Mouse (Mus musculus): Measurements from ENCODE around the gene Ptprq. TPM values are rescaled to one million over a fixed set of nuclear protein-coding genes. Genes with fewer than 3 reads are reported as not detected.

Ptprq gene
- polyA plus RNA-seq (2016; fragmentation: Nextera tagmentation; extraction: Ambion mirVana): 0.09 and 0.14 TPM in 2 replicates

- no peaks in the 10 kb centered on the region for H3K9me3 ChIP-seq (replicated peaks)
- H3K27me3 ChIP-seq: no peaks in the 10 kb centered on the region
- H3K4me2 ChIP-seq (replicated peaks): no peak within 1 kb of the TSS
- no peak for ATAC-seq (ENCODE audit: low FRiP score)
- no peaks in the 10 kb centered on the region for H3K36me3 ChIP-seq
- 48% methylated on average over 1 of the region's 1 CpGs for WGBS
- H3K27ac ChIP-seq: no peak within 1 kb of the TSS
- no peak within 1 kb of the TSS for H3K4me3 ChIP-seq
- H3K4me1 ChIP-seq: no peaks in the 10 kb centered on the region
- H3K9ac ChIP-seq: no peak within 1 kb of the TSS
Measured at GRCm38 (mm10) chr10:107719806-107720205, at the start of gene Ptprq. Gene Ptprq, minus strand, starts transcription at chr10:107720051.

- H3K27me3 ChIP-seq: no peaks in the 10 kb centered on the region
- WGBS: 52% methylated on average over 1 of the region's 1 CpGs
- no peak for ATAC-seq (ENCODE audit: low FRiP score)
- H3K4me1 ChIP-seq: no peaks in the 10 kb centered on the region
- no peaks in the 10 kb centered on the region for H3K9me3 ChIP-seq (replicated peaks)
- no peaks in the 10 kb centered on the region for H3K36me3 ChIP-seq
- no peak overlapping the region for H3K4me3 ChIP-seq
- H3K9ac ChIP-seq: no peak overlapping the region
- H3K4me2 ChIP-seq (replicated peaks): no peak overlapping the region
- no peak overlapping the region for H3K27ac ChIP-seq
Measured at GRCm38 (mm10) chr10:107759624-107760023, 39.8 kb upstream of the Ptprq start.

DNA sequence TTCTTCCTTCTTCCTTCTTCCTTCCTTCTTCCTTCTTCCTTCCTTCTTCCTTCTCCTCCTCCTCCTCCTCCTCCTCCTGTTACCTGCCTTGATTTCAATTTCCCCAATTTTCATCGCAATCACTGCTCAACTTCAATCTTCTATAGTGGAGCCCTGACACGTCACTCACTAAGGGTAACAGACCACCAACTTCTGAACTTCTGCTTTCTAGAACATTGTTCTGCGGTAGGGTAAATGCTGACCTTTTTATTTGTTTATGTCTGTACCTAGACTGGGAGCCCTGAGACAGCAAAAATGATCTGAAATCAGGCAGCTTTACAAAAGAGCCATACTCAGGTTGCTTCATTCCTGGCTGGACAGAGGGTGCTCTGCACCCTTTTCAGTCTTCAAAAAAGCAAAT lies 33.6 kb upstream of the Ptprq start:
- no peaks in the 10 kb centered on the region for H3K27me3 ChIP-seq
- no peak overlapping the region for H3K4me2 ChIP-seq (replicated peaks)
- H3K36me3 ChIP-seq: no peaks in the 10 kb centered on the region
- H3K9ac ChIP-seq: no peak overlapping the region
- H3K4me3 ChIP-seq: no peak overlapping the region
- peaks cover 13% of the 10 kb centered on the region for H3K4me1 ChIP-seq
- WGBS: 92% methylated on average over 3 of the region's 3 CpGs
- no peak overlapping the region for H3K27ac ChIP-seq
- ATAC-seq (ENCODE audit: low FRiP score): no peak
- H3K9me3 ChIP-seq (replicated peaks): no peaks in the 10 kb centered on the region

- H3K36me3 ChIP-seq: no peaks in the 10 kb centered on the region
- H3K27ac ChIP-seq: no peak overlapping the region
- H3K27me3 ChIP-seq: no peaks in the 10 kb centered on the region
- H3K9me3 ChIP-seq (replicated peaks): no peaks in the 10 kb centered on the region
- peak; percentile 92 for ATAC-seq (ENCODE audit: low FRiP score)
- H3K4me3 ChIP-seq: 0 out of 2 replicates have a peak overlapping the region, but pooled peaks have one; percentile 0
- WGBS: 18% methylated on average over 15 of the region's 15 CpGs
- peaks cover 13% of the 10 kb centered on the region for H3K4me1 ChIP-seq
- H3K9ac ChIP-seq: no peak overlapping the region
- H3K4me2 ChIP-seq (replicated peaks): peak overlapping the region; percentile 48
Measured at GRCm38 (mm10) chr10:107752351-107753143, 32.7 kb upstream of the Ptprq start.

GRCm38 (mm10) chr10:107751944-107752343 lies 32.1 kb upstream of the Ptprq start:
- 40% methylated on average over 6 of the region's 6 CpGs for WGBS
- Histone ChIP-seq H3K27ac (no peak overlapping the region), H3K36me3 (no peaks in the 10 kb centered on the region), H3K4me2 (replicated peaks) (peak overlapping the region; percentile 48), H3K27me3 (no peaks in the 10 kb centered on the region), H3K4me3 (0 out of 2 replicates have a peak overlapping the region, but pooled peaks have one; percentile 0), H3K4me1 (peaks cover 13% of the 10 kb centered on the region), H3K9ac (no peak overlapping the region), H3K9me3 (replicated peaks) (no peaks in the 10 kb centered on the region)
- peak; percentile 27; the same call in 1 of the 2 replicates for ATAC-seq (ENCODE audit: low FRiP score)

- Histone ChIP-seq H3K27ac (no peak overlapping the region), H3K9me3 (replicated peaks) (no peaks in the 10 kb centered on the region), H3K4me1 (peaks cover 11% of the 10 kb centered on the region), H3K9ac (no peak overlapping the region), H3K27me3 (no peaks in the 10 kb centered on the region), H3K4me2 (replicated peaks) (no peak overlapping the region), H3K4me3 (no peak overlapping the region), H3K36me3 (no peaks in the 10 kb centered on the region)
- 17% methylated on average over 5 of the region's 5 CpGs for WGBS
- no peak for ATAC-seq (ENCODE audit: low FRiP score)
Measured at GRCm38 (mm10) chr10:107747566-107747965, 27.7 kb upstream of the Ptprq start.

GRCm38 (mm10) chr10:107746717-107747116 lies 26.9 kb upstream of the Ptprq start:
- Histone ChIP-seq H3K27ac (no peak overlapping the region), H3K4me3 (no peak overlapping the region), H3K9ac (no peak overlapping the region), H3K36me3 (no peaks in the 10 kb centered on the region), H3K27me3 (no peaks in the 10 kb centered on the region), H3K4me2 (replicated peaks) (0 out of 2 replicates have a peak overlapping the region, but pooled peaks have one; percentile 17), H3K9me3 (replicated peaks) (no peaks in the 10 kb centered on the region), H3K4me1 (peaks cover 3% of the 10 kb centered on the region; the same call in 1 of the 2 replicates)
- peak; percentile 48; the same call in 1 of the 2 replicates for ATAC-seq (ENCODE audit: low FRiP score)
- WGBS: 16% methylated on average over 9 of the region's 9 CpGs

DNA sequence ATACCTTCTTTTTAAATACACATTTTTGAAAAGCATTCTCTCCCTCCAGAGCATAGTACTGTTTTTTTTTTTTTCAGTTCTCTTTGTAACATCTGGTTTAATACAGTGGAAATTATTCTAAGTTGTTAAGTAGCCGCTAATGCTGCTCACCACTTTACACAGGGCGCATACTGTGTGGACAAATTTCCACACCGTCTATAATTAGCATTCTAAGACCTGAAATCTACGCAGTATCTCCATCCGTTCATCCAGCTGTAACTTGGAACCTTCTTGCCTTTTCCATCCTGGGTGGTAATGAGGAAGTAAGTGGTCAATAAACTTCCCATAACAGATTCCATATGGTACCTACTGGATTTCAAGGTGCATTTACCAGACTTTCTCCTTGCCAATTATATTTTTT lies 20.0 kb upstream of the Ptprq start:
- ATAC-seq (ENCODE audit: low FRiP score): no peak
- H3K4me1 ChIP-seq: no peaks in the 10 kb centered on the region
- WGBS: 85% methylated on average over 5 of the region's 5 CpGs

GRCm38 (mm10) chr10:107737743-107738142 lies 17.9 kb upstream of the Ptprq start:
- no peak overlapping the region for H3K4me2 ChIP-seq (replicated peaks)
- 86% methylated on average over 6 of the region's 6 CpGs for WGBS
- no peaks in the 10 kb centered on the region for H3K36me3 ChIP-seq
- H3K9ac ChIP-seq: no peak overlapping the region
- H3K4me3 ChIP-seq: no peak overlapping the region
- no peak overlapping the region for H3K27ac ChIP-seq
- ATAC-seq (ENCODE audit: low FRiP score): no peak
- no peaks in the 10 kb centered on the region for H3K9me3 ChIP-seq (replicated peaks)
- H3K4me1 ChIP-seq: peaks cover 2% of the 10 kb centered on the region; the same call in 1 of the 2 replicates
- H3K27me3 ChIP-seq: no peaks in the 10 kb centered on the region

More for the DNA sequence above, 20.0 kb upstream of the Ptprq start:
- no peak overlapping the region for H3K27ac ChIP-seq
- H3K4me2 ChIP-seq (replicated peaks): no peak overlapping the region
- no peaks in the 10 kb centered on the region for H3K9me3 ChIP-seq (replicated peaks)
- H3K4me3 ChIP-seq: no peak overlapping the region
- no peaks in the 10 kb centered on the region for H3K36me3 ChIP-seq
- no peaks in the 10 kb centered on the region for H3K27me3 ChIP-seq
- H3K9ac ChIP-seq: no peak overlapping the region

- Histone ChIP-seq H3K36me3 (no peaks in the 10 kb centered on the region), H3K27ac (no peak overlapping the region), H3K4me1 (peaks cover 2% of the 10 kb centered on the region; the same call in 1 of the 2 replicates), H3K27me3 (no peaks in the 10 kb centered on the region), H3K4me2 (replicated peaks) (no peak overlapping the region), H3K4me3 (no peak overlapping the region), H3K9me3 (replicated peaks) (no peaks in the 10 kb centered on the region), H3K9ac (no peak overlapping the region)
- ATAC-seq (ENCODE audit: low FRiP score): no peak
- WGBS: 67% methylated on average over 7 of the region's 7 CpGs
Measured at GRCm38 (mm10) chr10:107735448-107735847, 15.6 kb upstream of the Ptprq start.

- Histone ChIP-seq H3K9ac (no peak overlapping the region), H3K9me3 (replicated peaks) (no peaks in the 10 kb centered on the region), H3K4me3 (no peak overlapping the region), H3K36me3 (no peaks in the 10 kb centered on the region), H3K4me2 (replicated peaks) (no peak overlapping the region), H3K27ac (no peak overlapping the region), H3K4me1 (peaks cover 2% of the 10 kb centered on the region; the same call in 1 of the 2 replicates), H3K27me3 (no peaks in the 10 kb centered on the region)
- ATAC-seq (ENCODE audit: low FRiP score): no peak
Measured at GRCm38 (mm10) chr10:107734327-107734726, 14.5 kb upstream of the Ptprq start.

DNA sequence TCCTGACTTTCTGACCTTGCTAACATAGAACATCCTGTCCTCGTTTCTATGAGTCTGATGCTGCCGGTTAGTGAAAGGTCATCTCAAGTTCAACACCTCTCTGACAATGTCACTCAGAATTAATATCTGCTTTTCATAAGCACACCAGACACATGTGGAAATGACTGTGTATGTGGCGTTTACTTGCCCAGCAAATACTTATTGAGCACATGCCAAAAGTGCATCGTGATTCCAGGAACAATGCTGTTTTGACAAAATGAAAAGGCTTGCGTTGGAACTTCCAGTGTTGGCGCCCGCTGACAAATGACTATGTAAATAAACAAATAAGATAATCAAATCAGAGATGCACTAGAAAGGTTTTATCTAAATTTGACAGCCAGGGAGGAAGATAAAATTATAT lies 5.8 kb upstream of the Ptprq start:
- no peak overlapping the region for H3K9ac ChIP-seq
- H3K4me2 ChIP-seq (replicated peaks): no peak overlapping the region
- 64% methylated on average over 7 of the region's 7 CpGs for WGBS
- no peaks in the 10 kb centered on the region for H3K9me3 ChIP-seq (replicated peaks)
- ATAC-seq (ENCODE audit: low FRiP score): no peak
- no peak overlapping the region for H3K27ac ChIP-seq
- no peaks in the 10 kb centered on the region for H3K27me3 ChIP-seq
- H3K4me3 ChIP-seq: no peak overlapping the region
- H3K36me3 ChIP-seq: no peaks in the 10 kb centered on the region
- no peaks in the 10 kb centered on the region for H3K4me1 ChIP-seq

DNA sequence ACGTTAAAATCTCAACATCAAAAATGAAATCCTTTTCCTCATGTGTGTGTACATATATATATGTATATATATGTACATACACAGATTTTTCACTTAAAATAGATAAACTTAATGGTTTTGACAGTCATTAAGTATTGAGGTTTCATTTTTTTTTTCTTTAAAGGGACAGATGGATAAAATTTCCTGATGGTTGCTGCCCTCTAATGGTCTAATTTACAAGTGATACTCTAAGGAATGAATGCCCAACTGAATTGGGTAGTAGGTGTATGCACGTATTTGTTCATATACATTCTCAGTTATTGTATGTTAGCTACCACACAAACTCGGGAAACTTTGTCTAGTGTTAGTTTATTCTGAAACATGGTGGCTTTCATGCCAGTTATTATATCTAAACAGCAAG lies 15.4 kb downstream of the Ptprq start:
- no peak overlapping the region for H3K9ac ChIP-seq
- 44% methylated on average over 3 of the region's 3 CpGs for WGBS
- ATAC-seq (ENCODE audit: low FRiP score): no peak
- H3K4me3 ChIP-seq: no peak overlapping the region
- H3K36me3 ChIP-seq: no peaks in the 10 kb centered on the region
- no peaks in the 10 kb centered on the region for H3K9me3 ChIP-seq (replicated peaks)
- no peak overlapping the region for H3K27ac ChIP-seq
- H3K4me1 ChIP-seq: no peaks in the 10 kb centered on the region
- no peak overlapping the region for H3K4me2 ChIP-seq (replicated peaks)
- no peaks in the 10 kb centered on the region for H3K27me3 ChIP-seq

Data from hindbrain, embryonic 12.5 days (tissue).